Mouse (Mus musculus) cortical plate, adult 2 months (tissue): ENCODE measurements at regions not wholly inside any gene's neighbourhood (a gene's known extent, or its start where the extent isn't known, plus 50 kb on each side); places are given as distances from the start of the nearest gene placed in this dataset.

ENCODE experiments used
- CTCF ChIP-seq: fragments of 200-500 bp; IDR thresholded peaks from 2 replicates; pipeline ENCODE4 v1.5.1; 2011; ENCODE audit warnings: mild to moderate bottlenecking, control low read depth, low read length; ENCODE audit not compliant: insufficient read depth; ENCODE audit errors: extremely low read depth
- POLR2A ChIP-seq: fragments of 200-500 bp; IDR thresholded peaks from 2 replicates; pipeline ENCODE4 v1.6.1; 2011; ENCODE audit warnings: mild to moderate bottlenecking, low read length, control low read depth; ENCODE audit not compliant: insufficient read depth; ENCODE audit errors: extremely low read depth

- TF ChIP-seq POLR2A (no peak), CTCF (peak; percentile 8; the same call in 1 of the 2 replicates)
These were observed 184.2 kb upstream of the Nmur2 start for GRCm38 (mm10) chr11:56224999-56225398.
